Mouse (Mus musculus): ENCODE measurements at regions not wholly inside any gene's neighbourhood (a gene's known extent, or its start where the extent isn't known, plus 50 kb on each side); places are given as distances from the start of the nearest gene placed in this dataset.

DNA sequence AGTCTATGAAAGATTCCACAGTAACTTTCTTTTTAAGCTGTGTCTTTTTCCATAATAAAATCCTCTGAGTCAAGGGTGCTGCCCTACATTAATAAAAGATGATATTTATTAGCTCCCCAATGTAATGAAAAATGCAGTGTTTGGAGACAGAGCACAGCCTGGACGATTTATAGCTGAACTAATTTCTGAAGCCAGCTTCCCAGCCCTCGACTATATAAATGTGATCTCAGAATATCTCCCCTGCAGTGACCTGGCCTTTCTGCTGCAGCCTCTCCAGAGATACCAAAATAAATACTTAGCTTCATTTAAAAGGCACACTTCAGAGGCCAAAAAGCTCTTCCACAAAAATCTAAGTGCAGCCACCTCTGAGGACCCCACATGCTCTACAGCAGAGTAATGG is 534.7 kb downstream of the Zfp619 start:
- DNase-seq (ENCODE audit: low spot score in 2 of 2), result no peak

DNA sequence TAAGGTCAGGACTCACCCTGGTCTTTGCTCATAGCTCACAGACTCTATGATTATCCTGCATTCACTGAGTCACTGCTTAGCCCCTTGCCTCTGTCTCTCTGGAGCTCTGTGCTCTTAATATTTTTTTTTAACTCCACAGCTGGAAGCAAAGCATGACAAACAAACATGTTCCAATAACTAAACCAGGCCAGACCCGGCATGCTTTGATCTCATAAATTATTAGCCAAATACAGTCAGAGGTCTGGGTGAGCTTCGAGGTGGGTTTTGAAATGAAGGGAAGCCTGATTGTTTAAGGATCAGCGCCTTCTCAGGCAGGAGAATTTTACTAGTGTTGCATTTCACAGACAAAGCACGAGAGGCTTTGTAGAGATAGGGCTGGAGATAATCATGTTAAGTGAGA is 541.3 kb downstream of the Zfp619 start:
- no peak for DNase-seq (ENCODE audit: low spot score in 2 of 2)

DNA sequence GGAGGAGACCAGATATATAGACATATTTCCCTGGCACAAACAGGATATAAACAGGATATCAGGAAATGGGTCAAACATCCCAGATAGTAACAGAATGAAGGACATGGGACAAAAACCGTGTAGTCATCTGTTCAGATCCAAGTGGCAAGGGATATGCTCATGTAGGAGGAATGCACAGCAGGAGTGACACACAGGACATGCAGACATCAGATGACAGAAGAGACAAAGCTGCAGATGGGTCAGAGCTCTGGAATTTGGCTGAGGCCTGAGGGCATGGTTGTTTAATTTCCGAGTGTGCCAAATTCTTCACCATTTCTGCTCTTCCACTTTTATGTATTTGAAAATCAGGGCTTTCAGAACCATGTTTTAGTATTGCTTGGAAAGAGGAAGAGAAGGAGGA is 547.1 kb downstream of the Zfp619 start:
- no peak for DNase-seq (ENCODE audit: low spot score in 2 of 2)

DNA sequence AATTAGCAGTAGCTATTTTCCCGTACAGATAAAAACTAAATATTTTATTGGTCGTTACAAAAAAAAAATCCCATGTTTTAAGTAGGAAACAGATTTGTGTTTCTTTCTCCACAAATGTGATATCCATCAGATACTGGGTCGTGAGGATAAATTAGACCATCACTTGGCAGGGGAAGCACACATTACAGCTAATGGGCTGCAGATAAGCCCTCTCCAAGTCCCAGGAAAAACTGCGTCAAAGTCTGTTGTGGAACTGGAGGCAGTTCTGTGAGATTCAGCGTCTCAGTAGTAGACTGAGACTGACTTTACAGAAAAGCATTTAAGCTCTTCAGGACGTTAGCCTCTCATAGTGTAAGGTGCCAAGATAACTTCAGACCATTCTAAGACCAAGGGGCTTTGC is 548.0 kb downstream of the Zfp619 start:
- DNase-seq (ENCODE audit: low spot score in 2 of 2), result no peak

DNA sequence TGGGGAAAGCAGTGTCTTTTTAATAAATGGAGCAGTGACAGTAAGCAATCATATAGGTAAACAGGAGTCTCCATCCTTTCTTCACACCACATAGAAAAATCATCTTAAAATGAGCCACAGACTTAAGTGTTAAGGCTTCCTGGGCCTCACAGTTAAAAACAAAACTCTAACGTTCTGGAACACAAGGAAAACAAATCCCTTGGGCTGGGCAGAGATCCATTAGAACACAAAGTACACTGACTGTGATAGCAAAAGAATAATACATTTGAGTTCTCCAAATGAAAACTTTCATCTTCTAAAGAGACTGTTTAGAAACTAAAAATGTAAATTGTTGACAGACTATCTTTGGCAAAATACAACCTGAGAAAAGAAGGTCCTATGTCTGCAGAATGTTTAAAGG is 549.8 kb downstream of the Zfp619 start:
- DNase-seq (ENCODE audit: low spot score in 2 of 2), result no peak

DNA sequence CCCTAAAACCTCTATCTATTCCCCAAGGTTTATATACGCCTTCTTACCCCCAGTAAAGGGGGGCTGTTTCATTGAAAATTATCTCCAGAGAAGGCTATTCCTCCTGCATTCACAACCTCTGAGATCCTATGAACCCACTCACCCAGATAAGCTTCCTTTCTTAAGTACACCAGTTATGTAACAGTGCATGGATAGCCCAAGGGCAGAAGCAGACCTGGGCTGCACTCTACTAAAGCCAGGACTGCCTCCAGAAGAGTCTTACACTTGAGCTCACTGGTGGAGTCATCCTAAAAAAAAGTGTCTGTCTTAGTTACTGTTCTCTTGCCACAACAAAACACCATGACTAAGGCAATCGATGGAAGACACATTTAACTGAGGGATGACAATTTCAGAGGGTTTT is 553.7 kb downstream of the Zfp619 start:
- no peak for DNase-seq (ENCODE audit: low spot score in 2 of 2)

DNA sequence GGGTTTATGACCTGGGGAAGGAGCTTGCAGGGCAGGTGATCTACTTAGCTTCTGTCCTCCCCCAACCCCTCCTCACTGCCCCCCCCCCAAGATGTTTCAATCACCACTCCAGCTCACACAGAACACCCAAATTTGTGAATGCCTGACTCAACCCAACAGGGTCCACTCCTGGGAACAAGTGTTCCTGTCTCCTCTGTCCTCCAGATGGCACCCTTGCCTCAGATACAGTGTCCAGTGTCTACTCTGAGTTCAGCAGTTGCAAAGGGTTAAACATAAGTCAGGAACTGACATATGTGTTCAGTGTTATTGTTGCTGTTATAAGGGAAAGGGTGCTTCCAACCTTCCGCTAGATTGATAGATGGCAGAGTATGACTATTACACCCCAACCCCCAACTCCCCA is 554.9 kb downstream of the Zfp619 start:
- no peak for DNase-seq (ENCODE audit: low spot score in 2 of 2)

DNA sequence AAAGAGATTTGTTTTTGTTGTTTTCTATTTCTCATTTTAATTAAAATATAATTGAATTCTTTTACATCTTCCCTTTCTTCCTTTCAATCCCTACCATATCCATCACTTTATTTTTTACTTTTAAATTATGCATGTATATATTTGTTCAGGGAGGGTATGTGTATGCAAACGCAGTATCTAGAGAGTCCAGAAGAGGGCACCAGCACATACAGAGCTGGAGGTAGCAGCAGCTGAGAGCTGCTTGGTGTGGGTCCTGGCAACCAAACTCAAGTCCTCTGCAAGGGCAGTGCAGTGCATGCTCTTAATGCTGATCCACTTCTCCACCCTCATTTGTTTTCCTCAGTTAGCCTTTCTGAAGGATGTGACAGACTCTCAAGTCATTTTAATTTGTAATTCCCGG is 568.7 kb downstream of the Zfp619 start:
- DNase-seq (ENCODE audit: low spot score in 2 of 2), result no peak

DNA sequence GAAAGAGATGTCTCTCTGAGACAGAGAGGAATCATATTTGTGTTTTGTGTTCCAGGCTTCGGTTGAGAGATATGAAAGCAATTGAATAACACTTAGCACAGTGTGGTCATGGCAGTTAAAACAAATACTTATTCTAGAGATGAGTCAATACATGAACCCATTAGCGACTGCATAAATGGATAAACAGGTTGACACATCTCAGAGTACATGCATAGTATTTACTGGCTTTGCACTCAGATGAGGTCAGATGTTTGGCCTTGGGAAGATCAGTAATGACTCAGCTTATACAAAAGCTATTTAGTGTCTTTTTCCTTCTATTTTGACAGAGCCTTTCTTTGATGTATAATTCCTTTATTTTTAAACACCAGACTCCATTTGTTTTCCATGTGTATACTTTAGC is 579.5 kb downstream of the Zfp619 start:
- no peak for DNase-seq (ENCODE audit: low spot score in 2 of 2)

DNA sequence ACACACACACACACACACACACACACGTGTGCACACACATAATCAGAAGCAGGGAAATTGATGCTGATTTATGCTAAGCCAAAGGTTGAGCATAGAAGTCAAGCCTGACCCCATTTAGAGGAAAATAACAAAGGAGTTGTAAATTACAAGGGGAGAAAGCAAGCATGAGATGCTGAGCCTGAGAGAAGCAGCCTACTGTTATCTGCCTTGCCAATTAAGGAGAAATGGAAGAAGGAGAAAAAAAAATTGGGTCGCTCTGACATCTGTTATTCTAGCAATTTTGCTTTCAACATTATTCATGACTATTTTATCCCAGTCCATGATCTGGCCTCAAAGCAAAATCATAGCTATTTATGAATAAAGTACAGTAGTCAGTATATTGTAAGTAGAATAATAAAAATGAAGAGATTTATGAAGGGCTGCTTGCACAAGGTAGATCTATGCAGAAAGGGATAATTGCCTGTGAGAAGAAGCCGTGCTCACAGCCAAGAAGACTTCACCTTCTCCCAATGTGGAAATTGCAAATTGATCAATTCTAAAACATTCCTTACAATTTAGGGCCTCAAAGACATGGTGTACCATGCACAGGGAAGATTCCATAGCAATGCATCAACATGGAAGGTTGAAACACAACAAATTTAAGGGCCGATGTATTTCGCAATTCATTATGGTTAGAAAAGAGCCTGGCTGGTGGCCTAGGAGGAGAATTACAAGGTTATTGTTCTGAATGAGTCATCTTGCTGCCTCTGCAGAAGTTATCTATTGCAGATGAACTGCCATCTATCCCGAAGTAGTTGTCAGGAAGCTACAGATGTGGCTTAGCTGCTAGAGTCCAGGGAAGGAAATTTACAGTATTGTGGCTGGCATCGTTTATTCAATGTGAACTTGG is 585.7 kb downstream of the Zfp619 start:
- DNase-seq (ENCODE audit: low spot score in 2 of 2), result no peak

DNA sequence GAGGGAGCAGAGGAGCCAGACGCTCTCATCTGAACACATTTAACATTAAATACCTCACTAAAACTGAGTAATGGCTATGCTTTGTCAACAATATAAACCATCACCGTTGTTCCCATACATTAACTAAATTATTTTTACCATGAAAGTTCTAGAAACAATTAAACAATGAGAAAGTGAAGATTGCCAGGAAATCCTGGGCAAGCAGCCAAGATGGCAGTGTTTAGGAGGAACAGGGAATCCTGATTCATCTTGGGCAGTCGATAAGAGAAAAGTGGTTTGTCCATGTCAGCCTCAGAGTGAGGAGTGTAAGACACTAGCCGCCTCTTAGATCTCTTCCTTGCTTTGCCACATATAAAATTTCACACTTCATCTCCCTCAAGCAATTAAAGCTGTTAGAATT is 625.3 kb downstream of the Zfp619 start:
- no peak for DNase-seq (ENCODE audit: low spot score in 2 of 2)

DNA sequence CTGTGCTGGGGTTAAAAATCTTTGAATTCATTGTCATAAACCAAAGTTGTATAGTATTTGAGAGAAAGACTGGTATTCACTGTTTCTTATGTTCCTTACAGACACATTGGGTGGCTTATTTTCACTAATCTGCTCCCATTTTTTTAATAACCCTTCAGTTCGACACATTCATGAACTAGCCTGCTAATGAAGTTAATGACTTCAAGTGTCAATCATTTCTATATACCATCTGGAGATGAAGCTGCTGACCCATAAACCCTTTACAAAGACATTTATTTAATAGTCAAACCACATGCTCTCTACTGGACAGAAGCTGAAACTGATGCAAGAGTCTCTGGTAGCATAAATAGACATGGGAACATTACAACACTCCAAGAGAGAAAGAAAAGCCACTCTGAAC is 626.9 kb downstream of the Zfp619 start:
- DNase-seq (ENCODE audit: low spot score in 2 of 2), result no peak

DNA sequence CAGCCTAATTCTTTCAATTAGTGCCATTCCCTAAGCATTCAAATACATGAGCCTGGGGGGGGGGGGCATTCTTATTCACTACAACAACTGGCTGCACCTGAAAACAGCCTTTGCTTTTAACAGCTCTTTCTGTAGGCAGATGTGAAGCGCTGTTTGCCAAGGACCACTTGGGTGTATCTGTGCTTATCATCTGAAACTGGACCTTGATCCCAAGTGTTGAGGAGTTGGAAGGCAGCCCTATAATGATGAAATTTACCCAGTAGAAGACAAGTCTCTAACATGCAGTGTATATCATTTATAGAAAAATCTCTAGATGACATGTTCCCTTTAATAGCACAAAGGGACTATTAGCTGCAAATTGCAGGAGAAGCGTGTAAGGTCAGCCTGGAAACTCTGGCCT is 660.0 kb downstream of the Zfp619 start:
- DNase-seq (ENCODE audit: low spot score in 2 of 2), result no peak

DNA sequence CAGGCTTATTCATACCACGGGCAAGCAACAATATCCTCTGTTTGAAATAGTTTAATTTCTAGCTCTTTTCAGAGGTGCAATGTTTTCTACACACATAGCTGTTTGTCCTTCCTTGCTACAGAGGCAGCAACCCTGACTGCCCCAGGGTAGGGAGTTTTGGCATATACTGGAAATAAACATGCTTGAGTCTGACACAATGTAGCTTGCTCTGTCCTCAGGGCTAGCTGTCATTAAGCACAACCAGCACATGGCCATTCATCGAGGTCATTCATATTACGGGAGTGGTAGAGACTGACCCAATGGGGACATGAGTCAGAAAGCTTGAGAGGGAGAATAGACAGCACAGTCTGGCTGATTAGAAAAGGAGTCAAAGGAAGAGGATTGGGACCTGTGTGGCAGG is 677.8 kb downstream of the Zfp619 start:
- DNase-seq (ENCODE audit: low spot score in 2 of 2), result no peak

DNA sequence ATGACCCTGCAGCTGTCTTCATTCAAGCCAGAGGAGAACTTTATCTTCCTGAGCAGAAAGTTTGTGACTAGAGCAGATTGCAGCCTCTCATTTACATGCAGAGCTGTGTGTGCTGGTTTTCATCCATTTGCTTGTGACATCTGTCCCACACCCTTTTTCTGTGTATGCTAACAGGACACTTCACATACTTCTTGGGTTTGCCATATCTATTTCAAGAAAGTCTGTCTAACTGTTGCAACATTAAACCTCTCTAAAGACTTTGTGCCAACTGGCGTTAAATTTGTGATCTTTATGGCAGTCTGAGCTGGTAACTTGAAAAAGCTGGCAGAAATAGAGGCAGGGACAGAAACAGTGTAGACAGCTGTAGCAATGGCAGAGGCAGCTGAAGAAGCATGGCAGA is 685.0 kb downstream of the Zfp619 start:
- peak in 1 of 2 experiments; percentile 15 for DNase-seq (ENCODE audit: low spot score in 2 of 2)

DNA sequence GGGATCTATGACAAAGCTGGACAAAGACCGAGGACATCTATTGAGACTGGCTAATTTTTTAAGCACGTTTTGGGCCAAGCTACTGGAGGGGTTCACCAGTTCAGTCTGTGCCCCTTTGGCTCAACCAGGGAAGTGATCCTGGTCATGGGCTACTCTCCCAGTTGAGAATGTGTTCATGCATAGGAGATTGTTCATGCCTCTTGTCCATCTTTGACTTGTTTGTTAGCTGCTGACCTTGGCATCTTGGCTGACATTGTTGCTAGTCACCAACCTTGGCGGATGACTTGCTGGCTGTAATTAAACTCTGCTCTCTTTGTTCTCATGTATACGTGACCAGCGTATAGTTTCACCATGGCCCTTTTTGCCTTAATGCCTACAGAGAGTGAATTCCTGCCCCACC is 686.2 kb upstream of the Vstm2b start:
- DNase-seq (ENCODE audit: low spot score in 2 of 2), result no peak

DNA sequence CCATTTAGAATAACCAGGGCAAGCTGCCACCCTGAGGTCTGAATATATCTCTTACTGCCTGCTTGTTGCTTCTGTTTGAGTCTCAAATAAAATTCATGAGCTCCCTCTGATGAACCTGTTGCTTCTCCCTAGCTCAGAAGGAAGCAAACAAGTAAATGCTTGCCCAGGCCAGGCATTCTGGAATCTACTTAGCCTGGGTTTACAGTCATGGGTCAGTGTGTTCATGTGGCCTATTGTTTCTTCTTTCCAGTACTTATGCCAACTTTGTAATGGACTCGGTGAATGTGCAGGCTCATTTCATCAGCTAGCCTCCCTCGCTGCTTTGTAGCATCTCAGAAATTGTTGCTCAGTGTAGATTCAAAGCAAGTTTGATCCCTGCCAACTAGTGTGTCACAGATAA is 685.6 kb upstream of the Vstm2b start:
- DNase-seq (ENCODE audit: low spot score in 2 of 2), result no peak

DNA sequence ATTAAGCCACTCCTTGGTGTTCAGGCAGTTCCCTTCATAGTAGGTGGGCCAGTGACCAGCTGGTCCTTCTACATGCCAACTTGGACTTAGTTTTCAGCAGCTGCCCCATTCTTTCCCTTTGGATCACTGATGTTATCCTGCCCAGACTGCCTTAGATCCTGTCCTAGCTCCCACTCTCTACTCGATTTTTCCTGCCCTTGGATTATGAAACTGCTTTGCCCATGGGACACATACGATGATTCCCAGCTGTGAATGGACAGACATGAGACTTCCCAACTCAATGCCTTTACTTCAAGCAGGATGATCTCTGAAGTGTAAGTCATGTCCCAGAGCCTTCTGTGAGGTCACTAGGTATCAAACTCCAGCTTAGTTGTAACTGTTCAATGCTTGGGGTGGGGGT is 684.5 kb upstream of the Vstm2b start:
- DNase-seq (ENCODE audit: low spot score in 2 of 2), result no peak

DNA sequence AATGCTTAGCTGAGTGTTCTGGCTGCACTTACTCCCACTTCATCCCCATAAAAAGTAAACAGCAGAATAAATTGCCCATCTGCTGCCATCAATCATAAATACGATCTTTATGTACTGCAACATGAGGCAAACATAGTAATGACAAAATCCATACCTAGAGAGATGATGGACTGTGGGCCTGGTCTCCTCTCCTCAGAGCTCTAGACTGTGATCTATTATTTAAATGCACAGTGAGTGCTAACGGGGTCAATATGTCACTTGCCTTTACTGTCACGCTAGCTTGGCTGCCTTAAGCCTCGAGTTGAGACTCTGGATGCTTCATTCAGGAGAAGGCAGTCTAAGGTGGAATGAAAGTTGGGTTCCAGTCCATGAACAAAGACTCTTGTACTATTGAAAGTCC is 683.7 kb upstream of the Vstm2b start:
- no peak for DNase-seq (ENCODE audit: low spot score in 2 of 2)

DNA sequence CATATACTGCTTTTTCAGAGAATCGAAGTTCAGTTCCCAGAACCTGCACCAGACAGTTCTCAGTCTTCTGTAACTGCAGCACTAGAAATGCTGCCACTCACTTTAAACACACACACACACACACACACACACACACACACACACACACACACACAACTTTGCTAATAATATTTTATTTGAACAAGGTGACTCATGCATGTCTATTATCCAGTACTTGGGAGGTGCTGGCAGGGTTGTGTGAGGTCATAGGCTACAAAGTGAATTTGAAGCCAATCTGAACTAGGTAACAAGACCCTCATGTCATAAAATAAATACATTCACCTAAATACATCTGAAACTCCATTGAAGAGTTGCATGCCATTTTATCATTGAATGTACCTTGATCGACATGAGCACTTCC is 682.9 kb upstream of the Vstm2b start:
- DNase-seq (ENCODE audit: low spot score in 2 of 2), result no peak

DNA sequence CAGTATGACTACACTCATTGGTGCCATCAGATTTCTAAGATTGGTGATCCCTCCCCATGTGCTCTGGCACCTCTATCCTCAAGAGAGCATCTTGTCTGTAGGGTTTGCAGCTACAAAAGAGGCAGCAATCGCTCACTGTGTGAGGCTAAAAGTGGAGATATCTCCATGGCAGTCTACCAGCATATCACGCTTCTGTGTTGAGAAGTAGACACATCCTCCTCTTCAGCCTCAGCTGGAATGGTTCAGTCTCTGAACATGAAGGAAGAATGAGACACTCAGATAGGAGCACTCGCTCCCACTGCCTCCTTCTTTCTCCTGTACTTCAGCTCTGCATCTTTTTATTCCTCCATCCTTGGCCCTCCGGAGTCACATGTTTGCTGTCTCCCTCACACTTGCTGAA is 677.6 kb upstream of the Vstm2b start:
- peak in 1 of 2 experiments; percentile 12 for DNase-seq (ENCODE audit: low spot score in 2 of 2)

DNA sequence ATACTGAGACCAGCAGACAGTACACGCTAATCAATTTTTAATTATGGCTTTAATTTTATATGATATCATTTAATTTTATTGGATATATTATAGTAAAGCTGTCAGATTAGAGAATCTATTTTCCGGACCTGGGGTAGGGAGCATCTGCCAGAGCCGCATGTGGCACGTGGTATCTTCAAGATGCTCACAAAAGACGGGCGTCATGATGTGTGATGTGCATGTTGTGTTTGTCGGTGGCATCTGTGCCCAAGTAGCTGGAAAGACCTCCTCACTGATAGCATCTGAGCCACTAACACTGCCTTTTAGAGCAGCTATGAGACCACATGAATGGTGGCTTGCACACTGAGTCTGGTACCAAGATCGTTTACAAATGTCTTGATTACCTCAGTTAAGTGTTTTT is 652.9 kb upstream of the Vstm2b start:
- no peak for DNase-seq (ENCODE audit: low spot score in 2 of 2)

DNA sequence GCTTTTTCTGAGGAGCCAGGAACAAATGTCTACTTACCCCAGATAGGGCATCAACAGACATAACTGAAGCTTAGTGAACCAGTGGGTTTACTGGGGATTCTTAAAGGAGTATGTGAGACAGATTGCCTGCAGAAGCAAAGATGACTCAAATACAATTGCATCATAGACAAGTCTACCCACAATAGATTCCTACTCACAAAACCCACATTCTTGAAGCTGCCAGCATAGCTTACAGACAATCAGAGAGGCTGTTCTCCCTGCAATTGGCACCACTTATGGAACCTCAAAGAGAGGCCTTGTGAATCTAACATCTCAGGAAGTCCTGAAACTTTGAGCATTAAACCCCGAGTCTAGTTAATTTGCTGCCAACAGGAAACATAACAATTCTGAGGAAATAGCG is 649.6 kb upstream of the Vstm2b start:
- DNase-seq (ENCODE audit: low spot score in 2 of 2), result peak in 1 of 2 experiments; percentile 12

DNA sequence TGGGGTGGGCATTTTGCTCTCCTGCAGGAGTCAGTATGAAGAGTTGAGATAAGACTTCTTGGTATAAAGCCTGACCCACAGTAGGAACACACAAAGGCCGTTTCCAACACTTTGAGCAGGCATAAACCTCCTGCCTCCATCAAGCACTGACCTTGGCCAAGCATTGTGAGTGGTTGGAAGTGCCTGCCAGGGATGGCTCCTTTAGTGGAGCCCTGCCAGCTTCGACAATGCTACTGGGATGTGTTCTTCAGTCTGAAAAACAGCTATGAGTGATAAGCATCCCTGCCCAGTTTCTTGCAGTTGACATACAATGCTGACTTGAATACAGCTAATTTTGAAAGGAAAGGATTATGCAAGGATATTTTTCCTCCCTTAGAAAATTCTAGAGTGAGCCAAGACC is 644.6 kb upstream of the Vstm2b start:
- DNase-seq (ENCODE audit: low spot score in 2 of 2), result no peak
